Comparison of ENCODE assay signal across 10 mouse cellular contexts in genomic region chr12:101985110-101985509, GRCm38 (mm10). TPM values are rescaled to one million over a fixed set of nuclear protein-coding genes. Genes with fewer than 3 reads are reported as not detected.
DNase-seq lines count a peak whose midpoint lies in the region; ATAC-seq and TF ChIP-seq lines count a peak whose summit lies in the region.
"Had no signal": no experiment of that assay in that cellular context is flagged by ENCODE, and none has a peak within 500 bp of the region (broad histone marks: within the 10 kb centered on the region; RNA-seq: fewer than 3 reads in every experiment).

No protein-coding gene starts in this region.

- peak; percentile 49; the same call in 1 of the 2 replicates for ATAC-seq in megakaryocyte, adult 5-6 weeks (ENCODE audit: poor library complexity, severe bottlenecking)
- ATAC-seq in erythroblast, adult 5-6 weeks (replicated peaks; ENCODE audit: low FRiP score, poor library complexity, severe bottlenecking) = no peak

- TF ChIP-seq CTCF in layer of hippocampus, adult 2 months (conservative IDR thresholded peaks at IDR 0.05) = peak; percentile 81

- DNase-seq in cerebellum, postnatal 14 days = peak; percentile 26 to 35
- no peak for DNase-seq in cerebellum, adult 11 months
- DNase-seq in layer of hippocampus, adult 2 months (ENCODE audit: low spot score in 2 of 2) = peak in 1 of 2 experiments; percentile 26
- no peak for DNase-seq in layer of hippocampus, postnatal 36 days
- peak; percentile 58 for DNase-seq in brain, adult 2 months (ENCODE audit: low read depth, low spot score)
- DNase-seq in spleen, postnatal 4 days (ENCODE audit: low spot score in 2 of 2) = no peak
- DNase-seq: heart, postnatal 14 days; left cerebral cortex, postnatal 4 days had no signal

- no peak overlapping the region for H3K4me3 ChIP-seq in layer of hippocampus, adult 2 months

- no peak overlapping the region for H3K27ac ChIP-seq in layer of hippocampus, adult 2 months

RNA-seq across cellular contexts. Expression of gene Cpsf2, which starts 9.3 kb away (rescaled TPM):
- total RNA-seq in layer of hippocampus, adult 2 months (2021) = 10 to 100 TPM; 26.3 to 27.4 TPM
- total RNA-seq in layer of hippocampus, postnatal 36 days (2021) = 10 to 100 TPM; 27.8 to 28.8 TPM
- total RNA-seq in megakaryocyte, adult 5-6 weeks (2015) = 28.0 and 29.3 TPM in 2 replicates
- 43.3 and 45.3 TPM in 2 replicates for total RNA-seq in megakaryocyte, adult 5-6 weeks (2017)
- 9.0 and 12.1 TPM in 2 replicates for total RNA-seq in erythroblast, adult 5-6 weeks (2015; ENCODE audit: low replicate concordance)
- 15.7 and 25.2 TPM in 2 replicates for total RNA-seq in erythroblast, adult 5-6 weeks (2017; ENCODE audit: low replicate concordance)

RNA-seq across cellular contexts. Expression of gene Atxn3, which starts 27.1 kb away (rescaled TPM):
- total RNA-seq in layer of hippocampus, adult 2 months (2021) = 10 to 100 TPM; 20.2 to 23.4 TPM
- 10 to 100 TPM; 21.9 to 22.7 TPM for total RNA-seq in layer of hippocampus, postnatal 36 days (2021)
- 24.4 and 26.8 TPM in 2 replicates for total RNA-seq in megakaryocyte, adult 5-6 weeks (2015)
- total RNA-seq in megakaryocyte, adult 5-6 weeks (2017) = 51.3 and 53.4 TPM in 2 replicates
- 11.0 and 14.4 TPM in 2 replicates for total RNA-seq in erythroblast, adult 5-6 weeks (2015; ENCODE audit: low replicate concordance)
- total RNA-seq in erythroblast, adult 5-6 weeks (2017; ENCODE audit: low replicate concordance) = 28.5 and 29.1 TPM in 2 replicates

Comparison
In these comparisons a context has a peak if more than half of its experiments do, and no peak if none do; other contexts are left out.
1. DNase-seq: peak in cerebellum, postnatal 14 days (2 of 2) and brain, adult 2 months (single experiment); none in cerebellum, adult 11 months (single experiment), layer of hippocampus, postnatal 36 days (0 of 2) and spleen, postnatal 4 days (0 of 2).